Mouse (Mus musculus): ENCODE results near the gene Atg5.

DNA sequence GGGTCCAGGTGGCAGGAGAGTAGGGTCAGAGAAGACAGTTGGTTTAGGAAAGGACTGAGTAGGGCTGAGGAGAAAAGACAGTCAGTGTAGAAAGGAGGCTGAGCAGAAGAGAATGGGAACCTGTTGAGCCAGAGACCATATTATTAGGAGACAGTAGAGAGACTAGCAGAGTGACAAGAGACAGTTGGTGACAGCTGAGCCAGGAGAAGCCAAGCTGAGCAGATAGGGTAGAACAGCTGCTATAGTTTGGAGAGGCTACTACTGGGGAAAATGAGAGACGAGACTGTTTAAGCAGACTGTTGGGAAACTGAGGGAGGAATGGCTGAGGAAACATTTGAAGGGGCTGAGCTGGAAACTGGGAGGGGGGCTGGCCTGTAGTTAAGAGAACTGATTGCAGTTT, 16.9 kb downstream of the Atg5 start:
- TF ChIP-seq GATA1 (IDR thresholded peaks at IDR 0.05; ENCODE audit: low read length), result no peak
- no peak for TF ChIP-seq TAL1 (IDR thresholded peaks at IDR 0.05; ENCODE audit: low read length)
